Mouse (Mus musculus) cerebral cortex, adult 2 months (tissue): ENCODE results near the gene Prm2.

Experiments used
- WGBS: fragments of 180-500 bp; shearing (Covaris S2); methylation state at CpG from one replicate; pipeline ENCODE4 v1.1.7; 2018; 5-methylcytosine and 5-hydroxymethylcytosine counted together

The Prm2 gene

GRCm38 (mm10) chr16:10796034-10796433, at the start of gene Prm2:
Gene Prm2, minus strand, starts transcription at chr16:10796134.
- 83% methylated on average over 6 of the region's 6 CpGs for WGBS

DNA sequence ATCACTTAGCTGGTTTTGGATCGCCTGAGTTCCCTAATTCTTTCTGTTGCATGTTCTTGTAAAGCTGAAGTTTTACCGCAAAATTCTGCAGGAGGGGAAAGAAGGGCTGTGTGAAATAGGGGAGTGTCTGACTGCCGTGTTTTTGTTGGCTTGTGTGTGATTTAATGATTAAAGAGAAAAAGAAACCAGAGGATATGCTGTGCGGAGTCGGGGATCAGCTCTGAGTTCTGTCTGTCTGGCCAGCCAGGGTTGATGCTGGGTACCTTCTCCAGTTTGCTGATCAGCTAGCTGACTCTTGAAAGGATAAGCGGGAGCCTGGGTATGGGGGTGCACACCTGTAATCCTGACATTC, 48.4 kb upstream of the Prm2 start:
- WGBS: 55% methylated on average over 6 of the region's 6 CpGs

GRCm38 (mm10) chr16:10843486-10844318, 47.8 kb upstream of the Prm2 start:
- 20% methylated on average over 18 of the region's 18 CpGs for WGBS

GRCm38 (mm10) chr16:10842282-10842855, 46.4 kb upstream of the Prm2 start:
- 83% methylated on average over 4 of the region's 4 CpGs for WGBS

GRCm38 (mm10) chr16:10840018-10840417, 44.1 kb upstream of the Prm2 start:
- 94% methylated on average over 14 of the region's 14 CpGs for WGBS

- 57% methylated on average over 10 of the region's 10 CpGs for WGBS
These were observed 42.7 kb upstream of the Prm2 start for GRCm38 (mm10) chr16:10838487-10839245.

DNA sequence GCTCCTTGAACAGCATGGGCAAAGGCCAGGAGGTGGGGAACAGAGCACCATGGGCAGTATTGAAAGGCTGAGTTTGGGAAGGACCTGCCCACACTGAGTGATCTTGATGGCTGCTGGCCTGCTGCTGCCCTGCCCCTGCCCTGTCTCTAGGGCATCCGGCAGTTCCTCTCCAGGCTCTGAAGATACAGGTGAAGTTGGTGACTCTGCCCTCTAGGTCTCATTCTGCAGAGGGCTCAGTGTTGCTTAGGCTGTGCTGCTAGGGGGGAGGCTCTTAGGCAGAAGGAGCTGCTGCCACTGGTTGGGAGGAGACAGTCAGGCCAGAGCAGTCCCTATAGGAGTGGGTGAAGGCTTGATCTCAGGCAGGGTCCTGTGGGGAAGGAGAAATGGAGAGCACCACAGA, 42.0 kb upstream of the Prm2 start:
- 100% methylated on average over 1 of the region's 1 CpGs for WGBS

DNA sequence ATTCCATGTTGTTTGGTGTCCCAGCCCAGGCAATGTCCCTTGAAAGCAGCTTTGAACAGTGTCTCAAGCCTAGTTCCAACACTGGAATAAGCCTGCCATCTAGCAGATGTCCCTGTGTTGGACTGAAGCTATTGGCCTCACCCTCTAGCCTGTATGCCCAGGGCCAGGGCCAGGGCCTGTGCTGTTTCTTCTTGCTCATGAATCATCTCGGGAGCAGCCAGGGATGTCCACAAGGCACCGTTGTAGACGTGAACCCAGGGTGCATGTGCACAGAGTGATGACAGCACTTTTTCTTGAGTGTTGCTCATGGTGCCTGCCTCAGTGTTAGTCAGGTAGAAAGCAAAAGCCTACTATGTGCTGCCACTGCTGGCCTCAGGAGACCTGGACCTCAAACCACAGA, 41.3 kb upstream of the Prm2 start:
- 96% methylated on average over 3 of the region's 3 CpGs for WGBS

GRCm38 (mm10) chr16:10836388-10836787, 40.5 kb upstream of the Prm2 start:
- WGBS: 87% methylated on average over 3 of the region's 3 CpGs

GRCm38 (mm10) chr16:10834911-10835587, 39.1 kb upstream of the Prm2 start, which contains the start of gene Rmi2:
Gene Rmi2, plus strand, starts transcription at chr16:10835059.
- under 1% methylated on average over 66 of the region's 69 CpGs for WGBS

DNA sequence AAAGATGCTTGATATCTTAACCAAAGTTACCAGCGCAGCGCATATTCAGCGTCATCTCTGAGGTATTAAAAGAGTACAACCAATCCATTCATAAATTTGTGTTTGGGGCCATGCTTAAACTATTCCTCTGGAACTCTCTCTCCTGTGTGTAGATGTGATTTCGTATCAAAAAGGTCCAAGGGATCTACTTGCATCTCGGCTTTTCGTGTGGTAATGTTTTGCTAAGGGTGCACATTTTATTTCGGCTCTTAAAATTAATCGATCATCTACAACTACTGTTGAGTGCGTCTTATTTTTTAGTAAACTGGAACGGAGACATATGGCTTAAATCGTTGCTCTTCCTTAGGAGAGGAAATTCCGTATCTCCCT, 38.6 kb upstream of the Prm2 start:
- WGBS: 6% methylated on average over 12 of the region's 12 CpGs

DNA sequence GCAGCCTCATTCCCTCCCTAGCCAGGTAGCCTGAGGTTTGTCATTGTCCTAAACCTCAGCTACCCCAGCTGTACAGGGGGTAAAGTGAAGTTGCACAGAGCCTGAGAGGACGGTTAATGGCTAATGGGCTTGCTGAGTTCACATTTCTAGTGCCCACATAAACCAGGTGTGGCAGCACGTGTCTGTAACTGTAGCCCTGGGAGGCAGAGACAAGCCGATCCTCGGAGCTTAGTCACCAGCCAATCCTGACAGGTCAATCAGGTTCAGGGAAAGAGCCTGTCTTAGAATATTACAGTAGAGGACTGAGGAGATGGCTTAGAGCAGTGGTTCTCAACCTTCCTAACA, 32.5 kb upstream of the Prm2 start:
- WGBS: 88% methylated on average over 4 of the region's 4 CpGs

DNA sequence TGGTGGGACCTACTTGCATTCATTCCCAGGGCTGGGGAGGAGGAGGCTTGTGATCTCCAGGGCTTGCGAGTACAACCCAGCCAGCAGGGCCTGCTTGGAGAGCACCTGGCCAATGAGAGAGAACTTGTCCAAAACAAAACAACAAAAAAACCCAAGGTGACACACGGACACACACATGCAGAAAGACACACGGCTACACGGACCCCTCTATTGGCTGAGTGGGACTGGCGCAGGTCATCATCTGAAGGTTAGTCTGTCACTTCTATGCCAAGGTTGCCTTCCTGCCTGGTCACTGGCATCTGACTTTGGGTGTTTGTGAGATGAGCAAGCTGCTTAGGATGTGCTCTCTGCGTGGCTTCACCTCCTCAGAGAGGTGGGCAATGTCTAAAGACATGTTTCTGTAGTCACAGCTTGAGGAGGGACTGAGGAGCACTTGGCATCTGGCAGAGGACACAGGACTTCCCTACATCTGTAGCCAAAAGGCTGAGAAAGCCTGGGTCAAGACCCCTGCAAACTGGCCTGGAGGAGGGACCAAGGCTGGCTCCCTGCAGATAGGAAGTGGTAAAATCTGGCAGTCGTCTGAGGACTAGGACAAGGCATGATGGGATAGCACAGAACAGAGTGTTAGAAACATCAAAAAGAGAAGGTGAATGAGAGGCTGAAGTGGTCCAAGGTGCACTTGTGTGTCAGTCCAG, 32.0 kb upstream of the Prm2 start:
- 92% methylated on average over 7 of the region's 7 CpGs for WGBS

- 94% methylated on average over 9 of the region's 9 CpGs for WGBS
These were observed 31.3 kb upstream of the Prm2 start for GRCm38 (mm10) chr16:10827269-10827668.

- 89% methylated on average over 4 of the region's 4 CpGs for WGBS
These were observed 29.9 kb upstream of the Prm2 start for GRCm38 (mm10) chr16:10825840-10826239.

DNA sequence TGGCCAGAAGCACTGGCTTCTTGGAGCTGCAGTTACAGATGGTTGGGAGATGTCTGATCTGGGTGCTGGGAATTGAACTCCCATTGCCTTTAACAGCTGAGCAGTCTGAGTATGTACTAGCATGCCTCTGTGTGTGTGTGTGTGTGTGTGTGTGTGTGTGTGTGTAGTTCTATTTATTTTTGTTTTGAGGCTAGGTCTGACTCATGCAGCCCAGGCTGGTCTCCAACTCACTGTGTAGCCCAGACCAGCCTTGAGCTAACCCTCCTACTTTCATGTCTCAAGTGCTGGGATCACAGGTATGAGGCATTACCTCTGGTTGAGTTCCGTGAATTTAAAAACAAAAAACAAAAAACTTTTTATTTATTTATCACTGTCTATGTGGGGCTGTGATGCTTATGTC, 28.6 kb upstream of the Prm2 start:
- WGBS: 81% methylated on average over 1 of the region's 1 CpGs

DNA sequence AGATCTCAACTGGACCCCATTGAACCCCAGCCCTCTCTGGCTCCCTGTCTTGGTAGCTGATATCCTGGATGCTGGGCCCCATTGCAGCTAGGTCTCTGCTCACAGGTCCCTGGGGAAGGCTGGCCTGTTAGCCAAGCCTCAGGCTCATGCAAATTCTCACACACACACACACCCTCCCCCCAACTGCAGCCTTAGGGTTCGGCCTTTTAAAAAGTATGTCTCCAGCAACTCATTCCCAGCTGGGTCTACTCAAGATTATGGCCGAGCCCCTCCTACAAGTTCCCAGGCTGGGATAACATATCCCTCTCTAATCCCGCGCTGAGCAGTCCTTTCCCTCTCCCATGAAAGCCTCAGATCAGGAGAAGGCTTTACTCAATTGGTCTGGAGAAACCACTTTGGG, 25.5 kb upstream of the Prm2 start:
- WGBS: 84% methylated on average over 4 of the region's 4 CpGs

GRCm38 (mm10) chr16:10819966-10820365, 24.0 kb upstream of the Prm2 start:
- 86% methylated on average over 3 of the region's 3 CpGs for WGBS

DNA sequence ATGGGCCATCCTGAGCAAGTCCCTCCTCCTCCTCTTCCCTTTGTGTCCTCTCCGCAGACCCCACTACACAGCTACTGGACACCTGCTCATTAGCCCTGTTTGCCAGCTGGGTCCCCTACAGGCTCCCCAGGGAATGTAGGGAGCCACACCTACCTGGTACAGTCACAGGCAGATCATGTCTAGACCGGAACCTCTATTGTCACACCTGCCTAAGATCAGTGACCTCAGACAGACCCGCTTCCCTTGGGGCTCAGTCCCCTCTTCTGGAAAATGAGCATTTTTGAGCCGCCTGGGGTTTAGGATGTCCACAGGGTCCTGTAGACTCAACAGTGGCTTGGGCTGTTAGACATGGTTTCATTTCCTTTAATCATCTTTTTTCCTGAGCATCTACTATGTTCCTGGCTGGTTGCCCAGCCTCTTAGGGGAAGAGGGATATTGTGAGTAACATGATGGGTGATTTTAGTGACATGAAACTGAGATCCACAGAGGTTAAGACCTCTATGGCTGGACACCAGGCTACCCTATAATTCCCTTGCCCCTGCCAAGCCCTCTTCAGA, 22.7 kb upstream of the Prm2 start:
- WGBS: 83% methylated on average over 4 of the region's 4 CpGs

DNA sequence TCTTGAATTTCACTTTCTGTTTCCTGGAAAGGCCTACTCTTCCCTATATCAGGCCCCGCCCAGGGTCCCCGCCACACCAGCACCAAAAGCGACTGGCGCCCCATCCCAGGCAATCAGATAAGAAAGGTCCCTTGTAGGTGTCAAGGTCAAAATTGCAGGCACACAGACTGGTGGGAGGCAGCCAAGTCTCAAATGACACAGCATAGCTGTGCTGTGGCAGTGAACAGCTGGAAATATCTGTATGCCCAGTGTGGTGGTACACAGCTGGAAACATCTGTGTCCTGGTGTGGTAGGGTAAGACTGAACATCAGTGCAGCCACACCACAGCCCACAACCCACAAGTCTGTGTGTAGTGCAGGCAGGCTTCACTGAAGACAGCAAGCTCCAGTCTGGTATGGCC, 18.9 kb upstream of the Prm2 start:
- 98% methylated on average over 4 of the region's 4 CpGs for WGBS

GRCm38 (mm10) chr16:10813726-10814125, 17.8 kb upstream of the Prm2 start:
- WGBS: 87% methylated on average over 4 of the region's 4 CpGs
